Mouse (Mus musculus) intestine, embryonic 15.5 days (tissue): ENCODE results near the gene Slc20a1. TPM values are rescaled to one million over a fixed set of nuclear protein-coding genes. Genes with fewer than 3 reads are reported as not detected.

Source experiments
- ATAC-seq: fragments of 200-750 bp; cut with Nextera tagmentation; 2 replicates; pipeline ENCODE4 v1.8.0; 2017; ENCODE audit warnings: moderate TSS enrichment, moderate library complexity
- H3K27ac ChIP-seq: fragments of 300-500 bp; sonication (generic); 2 replicates; pipeline ENCODE4 v1.5.1; 2015; ENCODE audit warnings: mild to moderate bottlenecking, inconsistent platforms
- H3K27me3 ChIP-seq: fragments of 300-500 bp; sonication (generic); replicated peaks from 2 replicates; pipeline ENCODE4 v1.6.1; 2015; ENCODE audit warnings: inconsistent platforms
- H3K36me3 ChIP-seq: fragments of 300-500 bp; sonication (generic); 2 replicates; pipeline ENCODE4 v1.6.1; 2015; ENCODE audit warnings: inconsistent platforms
- H3K4me1 ChIP-seq: fragments of 300-500 bp; sonication (generic); replicated peaks from 2 replicates; pipeline ENCODE4 v1.6.1; 2015; ENCODE audit warnings: inconsistent platforms
- H3K4me2 ChIP-seq: fragments of 300-500 bp; sonication (generic); replicated peaks from 2 replicates; pipeline ENCODE4 v1.6.1; 2015; ENCODE audit warnings: mild to moderate bottlenecking, inconsistent platforms
- H3K4me3 ChIP-seq: fragments of 300-500 bp; sonication (generic); replicated peaks from 2 replicates; pipeline ENCODE4 v1.5.1; 2015; ENCODE audit warnings: inconsistent platforms
- H3K9ac ChIP-seq: fragments of 300-500 bp; sonication (generic); 2 replicates; pipeline ENCODE4 v1.6.1; 2015; ENCODE audit warnings: inconsistent platforms
- H3K9me3 ChIP-seq: fragments of 300-500 bp; sonication (generic); 2 replicates; pipeline ENCODE4 v1.6.1; 2016; ENCODE audit warnings: inconsistent platforms
- WGBS: fragments of 180-500 bp; shearing (Covaris S2); methylation state at CpG from one replicate; pipeline ENCODE4 v1.1.7; 2015; 5-methylcytosine and 5-hydroxymethylcytosine counted together
- polyA plus RNA-seq: library from polyadenylated mRNA; unstranded; fragments of >200 nt; fragmentation: Nextera tagmentation; extraction: Ambion mirVana; gene quantifications from 2 replicates; pipeline ENCODE4 v1.2.1, GENCODE M21; 2015

Gene Slc20a1
- polyA plus RNA-seq, 1 experiment from 2014 or later: 35.4 TPM

DNA sequence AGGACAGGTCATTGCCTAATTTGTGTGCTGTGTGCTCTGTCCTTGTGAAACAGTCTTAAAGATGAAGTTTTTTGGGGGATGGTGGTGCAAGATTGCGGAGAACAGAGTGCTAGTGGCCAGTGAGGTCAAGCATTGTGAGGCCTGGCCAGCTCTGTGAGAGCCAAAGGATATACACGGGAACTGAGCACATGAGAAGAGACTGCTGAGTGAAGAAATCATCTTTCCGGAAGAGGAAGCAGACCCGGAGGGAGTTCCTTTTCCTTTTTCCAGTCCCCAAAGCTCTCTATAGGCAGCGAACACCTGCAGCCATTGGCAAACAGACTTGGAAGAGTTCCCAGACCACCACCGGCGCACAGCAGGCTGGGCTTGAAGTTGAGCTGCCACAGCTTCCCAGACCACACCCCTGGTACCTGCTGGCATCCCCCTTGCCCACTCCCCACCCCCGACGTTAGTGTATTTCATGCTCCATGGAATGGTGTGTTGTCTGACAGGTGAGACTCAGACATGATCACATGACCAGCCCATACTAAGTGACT lies 22.6 kb downstream of the Slc20a1 start:
- H3K9ac ChIP-seq: no peak overlapping the region
- no peak overlapping the region for H3K4me3 ChIP-seq
- no peaks in the 10 kb centered on the region for H3K4me1 ChIP-seq
- no peaks in the 10 kb centered on the region for H3K27me3 ChIP-seq
- ATAC-seq: no peak
- WGBS: 78% methylated on average over 9 of the region's 9 CpGs
- no peaks in the 10 kb centered on the region for H3K36me3 ChIP-seq
- H3K4me2 ChIP-seq: no peak overlapping the region
- H3K27ac ChIP-seq: no peak overlapping the region
- no peaks in the 10 kb centered on the region for H3K9me3 ChIP-seq

DNA sequence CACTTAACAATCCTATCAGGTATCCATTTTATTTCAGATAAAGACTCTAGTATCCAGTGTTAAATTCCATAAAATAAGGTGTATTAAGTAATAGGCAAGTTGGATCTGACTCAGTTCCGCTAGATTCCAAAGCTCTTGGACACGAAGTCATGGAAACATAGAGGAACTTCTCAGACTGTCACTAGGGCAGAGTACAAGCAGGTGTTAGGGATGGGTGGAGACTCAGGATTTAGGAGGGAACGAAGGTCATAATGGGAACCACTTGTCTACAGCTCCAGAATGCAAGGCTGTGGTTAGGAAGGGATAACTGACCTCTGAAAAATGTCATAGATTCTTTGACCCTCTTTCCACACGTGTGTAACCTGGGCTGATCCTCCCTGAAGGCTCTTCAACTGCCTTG lies 25.6 kb downstream of the Slc20a1 start:
- no peaks in the 10 kb centered on the region for H3K9me3 ChIP-seq
- no peak overlapping the region for H3K9ac ChIP-seq
- H3K27me3 ChIP-seq: no peaks in the 10 kb centered on the region
- H3K27ac ChIP-seq: no peak overlapping the region
- no peaks in the 10 kb centered on the region for H3K4me1 ChIP-seq
- ATAC-seq: peak; percentile 42; the same call in 1 of the 2 replicates
- H3K36me3 ChIP-seq: no peaks in the 10 kb centered on the region
- 69% methylated on average over 4 of the region's 4 CpGs for WGBS
- H3K4me2 ChIP-seq: no peak overlapping the region
- H3K4me3 ChIP-seq: no peak overlapping the region

- H3K4me3 ChIP-seq: no peak overlapping the region
- no peaks in the 10 kb centered on the region for H3K9me3 ChIP-seq
- H3K4me2 ChIP-seq: no peak overlapping the region
- no peak for ATAC-seq
- H3K27ac ChIP-seq: no peak overlapping the region
- 90% methylated on average over 17 of the region's 17 CpGs for WGBS
- no peak overlapping the region for H3K9ac ChIP-seq
- H3K27me3 ChIP-seq: no peaks in the 10 kb centered on the region
- no peaks in the 10 kb centered on the region for H3K36me3 ChIP-seq
- no peaks in the 10 kb centered on the region for H3K4me1 ChIP-seq
Observed at GRCm38 (mm10) chr2:129225251-129225819, 26.8 kb downstream of the Slc20a1 start.

DNA sequence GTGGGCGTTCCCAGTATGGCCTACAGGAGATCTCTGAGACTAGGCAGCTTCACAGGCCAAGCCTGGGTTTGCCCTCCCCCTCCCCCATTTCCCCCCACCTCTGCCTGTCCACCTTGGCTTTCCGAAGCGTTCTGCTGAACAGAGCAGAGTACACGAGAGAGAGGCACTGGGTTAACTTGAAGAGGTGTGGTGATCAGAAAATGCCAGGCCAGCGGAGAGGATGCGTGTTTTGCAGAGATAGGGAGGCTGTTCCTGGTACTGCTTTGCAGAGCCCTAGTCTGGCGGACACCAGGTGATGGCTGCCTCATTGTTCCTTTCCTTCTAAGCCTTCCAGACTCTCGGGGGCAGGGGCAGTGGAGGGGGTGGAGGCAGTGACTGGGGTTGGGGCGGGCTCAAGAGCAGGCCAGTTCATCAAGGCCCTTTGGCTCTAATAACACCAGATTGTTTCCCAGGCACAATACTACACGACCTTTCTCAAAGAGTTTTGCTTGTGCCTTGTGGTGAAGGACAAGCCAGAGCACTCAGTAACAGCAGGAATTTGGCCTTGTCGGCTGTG lies 27.8 kb downstream of the Slc20a1 start:
- Histone ChIP-seq H3K9me3 (no peaks in the 10 kb centered on the region), H3K36me3 (no peaks in the 10 kb centered on the region), H3K27me3 (no peaks in the 10 kb centered on the region), H3K27ac (no peak overlapping the region), H3K4me2 (no peak overlapping the region), H3K9ac (no peak overlapping the region), H3K4me3 (no peak overlapping the region), H3K4me1 (no peaks in the 10 kb centered on the region)
- peak; percentile 69 for ATAC-seq
- WGBS: 64% methylated on average over 11 of the region's 11 CpGs

- Histone ChIP-seq H3K36me3 (no peaks in the 10 kb centered on the region), H3K9me3 (no peaks in the 10 kb centered on the region), H3K4me2 (no peak overlapping the region), H3K27ac (no peak overlapping the region), H3K9ac (no peak overlapping the region), H3K4me3 (no peak overlapping the region), H3K27me3 (no peaks in the 10 kb centered on the region), H3K4me1 (no peaks in the 10 kb centered on the region)
- 81% methylated on average over 7 of the region's 7 CpGs for WGBS
- no peak for ATAC-seq
Observed at GRCm38 (mm10) chr2:129227011-129227529, 28.5 kb downstream of the Slc20a1 start.

GRCm38 (mm10) chr2:129227709-129228108 lies 29.1 kb downstream of the Slc20a1 start:
- H3K4me2 ChIP-seq: no peak overlapping the region
- peak; percentile 55; the same call in 1 of the 2 replicates for ATAC-seq
- H3K36me3 ChIP-seq: no peaks in the 10 kb centered on the region
- H3K9me3 ChIP-seq: no peaks in the 10 kb centered on the region
- no peak overlapping the region for H3K27ac ChIP-seq
- no peak overlapping the region for H3K9ac ChIP-seq
- H3K4me1 ChIP-seq: 0 out of 2 replicates have a peak, but pooled peaks cover 2% of the 10 kb centered on the region
- 69% methylated on average over 6 of the region's 7 CpGs for WGBS
- H3K4me3 ChIP-seq: no peak overlapping the region
- no peaks in the 10 kb centered on the region for H3K27me3 ChIP-seq

- no peak for ATAC-seq
- Histone ChIP-seq H3K4me3 (no peak overlapping the region), H3K27ac (no peak overlapping the region), H3K4me2 (no peak overlapping the region), H3K9ac (no peak overlapping the region), H3K9me3 (no peaks in the 10 kb centered on the region), H3K27me3 (no peaks in the 10 kb centered on the region), H3K4me1 (0 out of 2 replicates have a peak, but pooled peaks cover 3% of the 10 kb centered on the region), H3K36me3 (no peaks in the 10 kb centered on the region)
- WGBS: 86% methylated on average over 4 of the region's 4 CpGs
Observed at GRCm38 (mm10) chr2:129228571-129228970, 30.0 kb downstream of the Slc20a1 start.

DNA sequence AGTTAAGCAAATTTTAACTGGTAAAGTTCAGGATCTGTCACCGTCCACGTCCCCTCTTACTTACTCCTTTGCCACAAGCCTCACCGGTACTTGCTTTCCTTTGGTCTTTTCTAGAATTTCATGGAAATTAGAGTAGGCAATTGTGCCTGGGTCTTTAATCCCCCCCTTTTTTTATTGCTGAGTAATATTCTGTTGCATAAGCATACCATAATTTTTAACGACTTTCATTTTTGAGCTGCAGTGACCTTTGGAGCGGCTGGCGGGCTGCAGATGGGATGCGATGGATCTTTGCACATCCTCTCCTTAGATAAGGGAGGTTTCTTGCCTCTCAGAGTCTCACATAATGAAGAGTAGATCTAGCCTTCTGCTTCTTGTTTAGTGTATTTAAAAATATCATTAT lies 30.8 kb downstream of the Slc20a1 start:
- Histone ChIP-seq H3K4me1 (0 out of 2 replicates have a peak, but pooled peaks cover 3% of the 10 kb centered on the region), H3K4me3 (no peak overlapping the region), H3K27ac (no peak overlapping the region), H3K27me3 (no peaks in the 10 kb centered on the region), H3K36me3 (no peaks in the 10 kb centered on the region), H3K9me3 (no peaks in the 10 kb centered on the region), H3K9ac (no peak overlapping the region), H3K4me2 (no peak overlapping the region)
- 77% methylated on average over 7 of the region's 7 CpGs for WGBS
- no peak for ATAC-seq

DNA sequence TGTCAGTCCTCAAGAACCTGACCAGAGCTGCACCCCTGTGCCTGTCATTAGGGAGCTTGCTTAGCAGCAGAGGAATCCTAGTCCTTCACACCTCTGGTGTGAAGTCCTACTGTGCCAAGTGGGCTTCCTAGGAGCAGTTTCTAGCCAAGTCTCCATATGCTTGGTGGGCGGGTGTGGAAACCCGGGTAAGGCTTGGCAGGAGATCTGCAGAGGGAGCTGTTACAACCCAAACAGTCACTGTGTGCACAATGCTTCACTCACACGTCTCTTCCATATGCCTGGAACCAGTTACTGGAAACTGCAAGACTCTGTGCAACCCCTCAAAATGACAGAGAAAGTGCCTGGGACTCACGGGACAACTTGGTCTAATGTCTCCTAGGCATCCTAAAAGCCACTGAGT lies 33.5 kb downstream of the Slc20a1 start:
- WGBS: 38% methylated on average over 4 of the region's 4 CpGs
- Histone ChIP-seq H3K27me3 (no peaks in the 10 kb centered on the region), H3K27ac (no peak overlapping the region), H3K4me2 (no peak overlapping the region), H3K4me1 (0 out of 2 replicates have a peak, but pooled peaks cover 3% of the 10 kb centered on the region), H3K36me3 (no peaks in the 10 kb centered on the region), H3K4me3 (no peak overlapping the region), H3K9ac (no peak overlapping the region), H3K9me3 (no peaks in the 10 kb centered on the region)
- ATAC-seq: peak; percentile 24; the same call in 1 of the 2 replicates

DNA sequence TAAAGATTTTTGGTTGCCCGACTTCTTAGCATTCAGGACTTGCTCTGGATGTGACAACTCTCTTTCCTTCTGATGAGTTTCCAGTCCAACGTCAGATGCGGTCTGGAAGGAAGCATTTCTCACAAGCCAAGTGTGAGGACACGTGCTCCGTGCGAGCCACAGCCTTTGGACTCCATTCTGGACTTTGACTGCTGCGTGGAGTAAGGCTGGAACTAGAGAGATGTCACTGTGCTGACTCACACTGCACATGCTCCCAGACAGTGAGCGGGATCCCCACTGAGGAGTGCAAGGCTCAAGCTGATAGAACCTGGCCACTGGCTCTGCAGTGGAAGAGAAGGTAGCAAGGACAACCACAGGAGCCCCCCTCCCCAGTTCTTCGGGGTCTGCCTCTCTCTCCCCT lies 33.9 kb downstream of the Slc20a1 start:
- H3K36me3 ChIP-seq: no peaks in the 10 kb centered on the region
- no peak overlapping the region for H3K9ac ChIP-seq
- H3K4me1 ChIP-seq: 0 out of 2 replicates have a peak, but pooled peaks cover 3% of the 10 kb centered on the region
- no peak overlapping the region for H3K4me3 ChIP-seq
- no peaks in the 10 kb centered on the region for H3K9me3 ChIP-seq
- ATAC-seq: peak; percentile 94
- H3K27me3 ChIP-seq: no peaks in the 10 kb centered on the region
- no peak overlapping the region for H3K4me2 ChIP-seq
- 68% methylated on average over 9 of the region's 9 CpGs for WGBS
- no peak overlapping the region for H3K27ac ChIP-seq

DNA sequence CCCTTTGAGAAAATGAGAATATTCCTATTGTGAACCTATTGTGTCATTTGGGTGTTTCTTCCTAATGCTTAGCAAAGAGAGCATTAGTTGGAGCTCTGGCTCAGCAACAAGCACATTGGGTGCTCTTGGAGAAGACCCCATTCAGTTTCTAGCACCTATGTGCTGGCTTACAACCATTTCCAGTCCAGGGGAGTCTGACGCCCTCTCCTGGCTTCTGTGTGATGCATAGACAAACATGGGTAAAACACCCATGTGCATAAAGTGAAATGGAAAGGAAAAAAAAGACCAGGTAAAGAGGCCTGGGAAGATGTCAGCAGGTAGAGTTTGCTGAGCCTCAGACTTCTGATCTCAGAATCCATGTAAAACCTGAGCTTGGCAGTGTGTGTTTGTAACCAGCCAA lies 34.7 kb downstream of the Slc20a1 start:
- Histone ChIP-seq H3K9ac (no peak overlapping the region), H3K9me3 (no peaks in the 10 kb centered on the region), H3K4me2 (no peak overlapping the region), H3K27ac (no peak overlapping the region), H3K4me3 (no peak overlapping the region), H3K4me1 (0 out of 2 replicates have a peak, but pooled peaks cover 3% of the 10 kb centered on the region), H3K27me3 (no peaks in the 10 kb centered on the region), H3K36me3 (no peaks in the 10 kb centered on the region)
- ATAC-seq: no peak
- WGBS: 91% methylated on average over 1 of the region's 1 CpGs

GRCm38 (mm10) chr2:129233803-129234477 lies 35.4 kb downstream of the Slc20a1 start:
- Histone ChIP-seq H3K4me1 (0 out of 2 replicates have a peak, but pooled peaks cover 3% of the 10 kb centered on the region), H3K4me3 (no peak overlapping the region), H3K4me2 (no peak overlapping the region), H3K27ac (no peak overlapping the region), H3K9ac (no peak overlapping the region), H3K9me3 (no peaks in the 10 kb centered on the region), H3K27me3 (no peaks in the 10 kb centered on the region), H3K36me3 (no peaks in the 10 kb centered on the region)
- 35% methylated on average over 9 of the region's 9 CpGs for WGBS
- no peak for ATAC-seq
